Mouse (Mus musculus): ENCODE data around the gene Zfp334.

Gene Zfp334

GRCm38 (mm10) chr2:165387844-165388495 lies at the start of gene Zfp334:
TSS of gene Zfp334 (minus strand) at chr2:165388259.
- DNase-seq (ENCODE audit: low read depth, low spot score), result peak; percentile 94

- no peak for DNase-seq (ENCODE audit: low read depth, low spot score)
Measured at GRCm38 (mm10) chr2:165428694-165429093, 40.6 kb upstream of the Zfp334 start.

- DNase-seq (ENCODE audit: low read depth, low spot score), result no peak
Measured at GRCm38 (mm10) chr2:165420195-165420594, 32.1 kb upstream of the Zfp334 start.

GRCm38 (mm10) chr2:165419670-165420111 lies 31.6 kb upstream of the Zfp334 start:
- DNase-seq (ENCODE audit: low read depth, low spot score), result no peak

GRCm38 (mm10) chr2:165418577-165418976 lies 30.5 kb upstream of the Zfp334 start:
- DNase-seq (ENCODE audit: low read depth, low spot score), result no peak

- peak; percentile 53 for DNase-seq (ENCODE audit: low read depth, low spot score)
Measured at GRCm38 (mm10) chr2:165417291-165417690, 29.2 kb upstream of the Zfp334 start.

- no peak for DNase-seq (ENCODE audit: low read depth, low spot score)
Measured at GRCm38 (mm10) chr2:165415795-165416194, 27.7 kb upstream of the Zfp334 start.

GRCm38 (mm10) chr2:165415141-165415721 lies 27.2 kb upstream of the Zfp334 start:
- DNase-seq (ENCODE audit: low read depth, low spot score), result no peak

GRCm38 (mm10) chr2:165414321-165414720 lies 26.3 kb upstream of the Zfp334 start:
- DNase-seq (ENCODE audit: low read depth, low spot score), result no peak

- DNase-seq (ENCODE audit: low read depth, low spot score), result no peak
Measured at GRCm38 (mm10) chr2:165413884-165414283, 25.8 kb upstream of the Zfp334 start.

GRCm38 (mm10) chr2:165407700-165408301 lies 19.7 kb upstream of the Zfp334 start:
- no peak for DNase-seq (ENCODE audit: low read depth, low spot score)

GRCm38 (mm10) chr2:165405351-165405750 lies 17.3 kb upstream of the Zfp334 start:
- DNase-seq (ENCODE audit: low read depth, low spot score), result peak; percentile 83

GRCm38 (mm10) chr2:165404951-165405350 lies 16.9 kb upstream of the Zfp334 start:
- no peak for DNase-seq (ENCODE audit: low read depth, low spot score)

GRCm38 (mm10) chr2:165398164-165398785 lies 10.2 kb upstream of the Zfp334 start:
- no peak for DNase-seq (ENCODE audit: low read depth, low spot score)

- no peak for DNase-seq (ENCODE audit: low read depth, low spot score)
Measured at GRCm38 (mm10) chr2:165397502-165398163, 9.6 kb upstream of the Zfp334 start.

- DNase-seq (ENCODE audit: low read depth, low spot score), result no peak
Measured at GRCm38 (mm10) chr2:165396831-165397501, 8.9 kb upstream of the Zfp334 start.

GRCm38 (mm10) chr2:165392156-165392555 lies 4.1 kb upstream of the Zfp334 start:
- no peak for DNase-seq (ENCODE audit: low read depth, low spot score)

- DNase-seq (ENCODE audit: low read depth, low spot score), result peak; percentile 69
Measured at GRCm38 (mm10) chr2:165391561-165391960, 3.5 kb upstream of the Zfp334 start.

- DNase-seq (ENCODE audit: low read depth, low spot score), result no peak
Measured at GRCm38 (mm10) chr2:165389299-165389952, 1.4 kb upstream of the Zfp334 start.

GRCm38 (mm10) chr2:165387370-165387769 lies 689 bp downstream of the Zfp334 start:
- DNase-seq (ENCODE audit: low read depth, low spot score), result no peak

GRCm38 (mm10) chr2:165380050-165380449 lies 8.0 kb downstream of the Zfp334 start:
- DNase-seq (ENCODE audit: low read depth, low spot score), result no peak
